Comparison of ENCODE assay signal across 11 mouse cellular contexts in genomic region chr6:55357636-55358031, GRCm38 (mm10). TPM values are rescaled to one million over a fixed set of nuclear protein-coding genes. Genes with fewer than 3 reads are reported as not detected.
DNase-seq lines count a peak whose midpoint lies in the region; ATAC-seq and TF ChIP-seq lines count a peak whose summit lies in the region.
"Had no signal": no experiment of that assay in that cellular context is flagged by ENCODE, and none has a peak within 500 bp of the region (broad histone marks: within the 10 kb centered on the region; RNA-seq: fewer than 3 reads in every experiment).

No protein-coding gene starts in this region.

- no peaks in the 10 kb centered on the region for H3K4me1 ChIP-seq in stomach, postnatal 0 days (replicated peaks; ENCODE audit: control insufficient read depth, insufficient read depth)
- H3K4me1 ChIP-seq: limb, embryonic 10.5 days had no signal

- peak; percentile 59 for ATAC-seq in stomach, postnatal 0 days (ENCODE audit: low FRiP score, low TSS enrichment)
- no peak for ATAC-seq in CD4-positive, CD25-positive, alpha-beta regulatory T cell, adult 4 months

- no peak for TF ChIP-seq EP300 in stomach, postnatal 0 days (optimal IDR thresholded peaks at IDR 0.05)

- no peak for TF ChIP-seq CTCF in gastrocnemius, adult 2 months (IDR thresholded peaks at IDR 0.05)
- TF ChIP-seq CTCF in stomach, postnatal 0 days (IDR thresholded peaks at IDR 0.05; ENCODE audit: low read depth) = no peak

- no peak for DNase-seq in gastrocnemius, adult 2 months
- no peak for DNase-seq in gastrocnemius, adult 18-20 months (ENCODE audit: low spot score)
- DNase-seq in spleen, postnatal 10 days (ENCODE audit: low spot score in 2 of 2) = peak; percentile 72 to 73
- DNase-seq in spleen, adult 18-20 months = no peak
- peak; percentile 85 for DNase-seq in kidney, postnatal 14 days
- peak; percentile 67 for DNase-seq in stomach, postnatal 0 days (ENCODE audit: low spot score)
- no peak for DNase-seq in urinary bladder, postnatal 36 days (ENCODE audit: low spot score in 2 of 2)

- 37% methylated on average over 6 of the region's 6 CpGs for WGBS in stomach, postnatal 0 days

- H3K4me2 ChIP-seq in stomach, postnatal 0 days (replicated peaks; ENCODE audit: low read depth) = no peak overlapping the region
- H3K4me2 ChIP-seq: hindbrain, embryonic 15.5 days had no signal

- H3K27me3 ChIP-seq in stomach, postnatal 0 days (ENCODE audit: control insufficient read depth, insufficient read depth, low read length) = no peaks in the 10 kb centered on the region
- H3K27me3 ChIP-seq: hindbrain, embryonic 15.5 days had no signal

- no peaks in the 10 kb centered on the region for H3K36me3 ChIP-seq in stomach, postnatal 0 days (ENCODE audit: control insufficient read depth, insufficient read depth, low read length)
- H3K36me3 ChIP-seq: hindbrain, embryonic 15.5 days; limb, embryonic 10.5 days had no signal

- H3K9ac ChIP-seq in stomach, postnatal 0 days (ENCODE audit: low read length) = no peak overlapping the region
- H3K9ac ChIP-seq: hindbrain, embryonic 15.5 days had no signal

- intact Hi-C loops in gastrocnemius, adult 2 months (cut with DNase I) = no loop called here

- no peak overlapping the region for H3K4me3 ChIP-seq in gastrocnemius, adult 2 months
- no peak overlapping the region for H3K4me3 ChIP-seq in stomach, postnatal 0 days (ENCODE audit: low read depth, low read length)
- H3K4me3 ChIP-seq: hindbrain, embryonic 15.5 days; limb, embryonic 10.5 days; myocyte had no signal

- peak overlapping the region; percentile 68 for H3K27ac ChIP-seq in gastrocnemius, adult 2 months
- H3K27ac ChIP-seq in stomach, postnatal 0 days (replicated peaks) = no peak overlapping the region
- H3K27ac ChIP-seq: hindbrain, embryonic 15.5 days; limb, embryonic 10.5 days had no signal

- no peaks in the 10 kb centered on the region for H3K9me3 ChIP-seq in stomach, postnatal 0 days (ENCODE audit: control insufficient read depth, low read length)
- H3K9me3 ChIP-seq: hindbrain, embryonic 15.5 days; limb, embryonic 10.5 days had no signal

RNA-seq across cellular contexts. Expression of gene Ghrhr, which starts 18.5 kb away (rescaled TPM):
- not detected for total RNA-seq in gastrocnemius, adult 2 months (2021)
- not detected for total RNA-seq in gastrocnemius, adult 18-20 months (2021)
- polyA plus RNA-seq in stomach, postnatal 0 days (2015; fragmentation: Nextera tagmentation; extraction: Ambion mirVana) = not detected in 2 replicates
- not detected for polyA plus RNA-seq in CD4-positive, CD25-positive, alpha-beta regulatory T cell, adult 4 months (2017; shearing (Covaris generic))
- polyA plus RNA-seq: hindbrain, embryonic 15.5 days; limb, embryonic 10.5 days; myocyte had no signal

RNA-seq across cellular contexts. Expression of gene Aqp1, which starts 21.4 kb away (rescaled TPM):
- total RNA-seq in gastrocnemius, adult 2 months (2021) = 100 to 1,000 TPM; 251 to 256 TPM
- 100 to 1,000 TPM; 212 to 215 TPM for total RNA-seq in gastrocnemius, adult 18-20 months (2021)
- polyA plus RNA-seq in stomach, postnatal 0 days (2015; fragmentation: Nextera tagmentation; extraction: Ambion mirVana) = 15.3 and 16.2 TPM in 2 replicates
- polyA plus RNA-seq in CD4-positive, CD25-positive, alpha-beta regulatory T cell, adult 4 months (2017; shearing (Covaris generic)) = not detected

Comparison
In these comparisons a context has a peak if more than half of its experiments do, and no peak if none do; other contexts are left out.
1. DNase-seq: peak in spleen, postnatal 10 days (2 of 2), kidney, postnatal 14 days (single experiment) and stomach, postnatal 0 days (single experiment); none in gastrocnemius, adult 2 months (single experiment), gastrocnemius, adult 18-20 months (single experiment), spleen, adult 18-20 months (0 of 2) and urinary bladder, postnatal 36 days (0 of 2).